ENCODE assay signal across 8 mouse cellular contexts in genomic region chr4:119278784-119279183, GRCm38 (mm10). TPM values are rescaled to one million over a fixed set of nuclear protein-coding genes. Genes with fewer than 3 reads are reported as not detected.
DNase-seq lines count a peak whose midpoint lies in the region; ATAC-seq lines count a peak whose summit lies in the region.
"Not testable (repeated sequence)": the region's sequence is repeated elsewhere in the genome, so short reads cannot be mapped to it uniquely, and the experiment has no call there.
"Had no signal": no experiment of that assay in that cellular context is flagged by ENCODE, and none has a peak within 500 bp of the region (broad histone marks: within the 10 kb centered on the region; RNA-seq: fewer than 3 reads in every experiment).

No protein-coding gene starts in this region.

- not testable (repeated sequence) for H3K4me2 ChIP-seq in forebrain, embryonic 11.5 days (ENCODE audit: low read depth, low read length, severe bottlenecking)

- H3K27ac ChIP-seq in forebrain, embryonic 11.5 days (ENCODE audit: low read depth, low read length), result not testable (repeated sequence)

- H3K27me3 ChIP-seq in forebrain, embryonic 11.5 days (ENCODE audit: control insufficient read depth, insufficient read depth, low read length), result not testable (repeated sequence)

- 90% methylated on average over 15 of the region's 15 CpGs for WGBS in forebrain, embryonic 11.5 days

- ATAC-seq in forebrain, embryonic 11.5 days (replicated peaks; ENCODE audit: low FRiP score), result not testable (repeated sequence)

- DNase-seq in R1 (ENCODE audit: low read depth, low spot score), result peak; percentile 50
- peak; percentile 62 for DNase-seq in ZHBTc4 (ENCODE audit: low read depth, low spot score)
- DNase-seq in forebrain, embryonic 11.5 days (ENCODE audit: low spot score), result peak; percentile 45
- peak; percentile 26 for DNase-seq in testis, postnatal 10 days (ENCODE audit: low spot score)

- not testable (repeated sequence) for H3K9ac ChIP-seq in forebrain, embryonic 11.5 days (ENCODE audit: low read length)

- H3K9me3 ChIP-seq in forebrain, embryonic 11.5 days (ENCODE audit: control insufficient read depth, low read length), result not testable (repeated sequence)

- not testable (repeated sequence) for H3K4me1 ChIP-seq in forebrain, embryonic 11.5 days (replicated peaks; ENCODE audit: control insufficient read depth, insufficient read depth, low read length)

- peaks cover 19% of the 10 kb centered on the region for H3K36me3 ChIP-seq in forebrain, embryonic 11.5 days (ENCODE audit: control insufficient read depth, insufficient read depth, low read length)

- not testable (repeated sequence) for H3K4me3 ChIP-seq in forebrain, embryonic 11.5 days (ENCODE audit: low read depth, low read length)

RNA-seq across cellular contexts. Expression of gene Ybx1, which starts 15.6 kb away (rescaled TPM):
- polyA plus RNA-seq in forebrain, embryonic 11.5 days (2014; fragmentation: Nextera tagmentation; extraction: Ambion mirVana), result 1,312 and 1,467 TPM in 2 replicates

RNA-seq across cellular contexts. Expression of gene Cldn19, which starts 23.6 kb away (rescaled TPM):
- polyA plus RNA-seq in forebrain, embryonic 11.5 days (2014; fragmentation: Nextera tagmentation; extraction: Ambion mirVana), result 0.21 and 0.31 TPM in 2 replicates
- polyA plus RNA-seq: activated CD4-positive, CD25-positive, alpha-beta regulatory T cell, adult 4 months; C2C12; CD4-positive, CD25-positive, alpha-beta regulatory T cell, adult 4 months; G1E had no signal

RNA-seq across cellular contexts. Expression of gene Ppih, which starts 41.6 kb away (rescaled TPM):
- polyA plus RNA-seq in forebrain, embryonic 11.5 days (2014; fragmentation: Nextera tagmentation; extraction: Ambion mirVana), result 119 and 133 TPM in 2 replicates

RNA-seq across cellular contexts. Expression of gene P3h1, which starts 46.1 kb away (rescaled TPM):
- polyA plus RNA-seq in forebrain, embryonic 11.5 days (2014; fragmentation: Nextera tagmentation; extraction: Ambion mirVana), result 16.8 and 17.8 TPM in 2 replicates

RNA-seq across cellular contexts. Expression of gene AU022252, which starts 46.3 kb away (rescaled TPM):
- 37.3 and 37.8 TPM in 2 replicates for polyA plus RNA-seq in forebrain, embryonic 11.5 days (2014; fragmentation: Nextera tagmentation; extraction: Ambion mirVana)
